Mouse (Mus musculus) adrenal gland, postnatal 36 days (tissue): ENCODE results near the gene Slit2. TPM values are rescaled to one million over a fixed set of nuclear protein-coding genes. Genes with fewer than 3 reads are reported as not detected.

ENCODE experiments used
- DNase-seq, 2 experiments: peaks; one replicate each; pipeline ENCODE4 v3.0.0; 2021; ENCODE audit warnings: mixed read lengths in 1 of 2
- total RNA-seq, 2 experiments: library from RNA; stranded (reverse); gene quantifications; 2 replicates each; pipeline ENCODE4 v1.2.3; 2021

Gene Slit2
- total RNA-seq, 2 experiments from 2014 or later: 4.4 to 30.0 TPM

DNA sequence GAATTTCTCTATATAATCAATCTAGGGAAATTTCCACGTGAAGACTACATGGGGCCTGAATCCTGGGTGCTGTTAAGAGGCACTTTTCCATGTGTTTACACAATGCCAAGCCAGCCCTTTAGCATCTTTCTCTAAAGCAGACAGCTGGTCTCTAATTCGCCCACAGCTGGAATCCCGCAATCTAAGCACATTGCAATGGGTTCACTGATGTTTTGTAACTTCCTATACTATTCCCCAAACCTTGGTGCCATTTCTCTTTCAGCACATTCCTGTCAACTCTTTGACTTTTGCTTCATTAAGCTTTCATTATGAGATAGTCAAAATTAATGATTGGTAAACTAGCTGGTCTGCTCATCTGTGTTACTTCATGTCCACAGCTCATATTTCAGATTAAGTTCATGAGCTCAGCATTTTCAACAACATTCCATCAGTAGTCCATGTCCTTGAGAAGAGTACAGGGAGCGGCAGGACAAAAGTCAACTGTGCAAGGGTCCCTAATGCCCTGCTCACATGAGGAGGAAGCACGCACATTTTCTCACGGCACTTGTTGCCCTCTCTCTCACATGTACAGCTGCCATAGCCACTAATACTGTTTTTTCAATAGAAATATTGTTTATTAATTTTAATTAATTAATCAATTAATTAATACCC is 247.6 kb downstream of the Slit2 start:
- DNase-seq: no peak

- DNase-seq: no peak
Measured at GRCm38 (mm10) chr5:48234728-48235127, 251.8 kb downstream of the Slit2 start.

DNA sequence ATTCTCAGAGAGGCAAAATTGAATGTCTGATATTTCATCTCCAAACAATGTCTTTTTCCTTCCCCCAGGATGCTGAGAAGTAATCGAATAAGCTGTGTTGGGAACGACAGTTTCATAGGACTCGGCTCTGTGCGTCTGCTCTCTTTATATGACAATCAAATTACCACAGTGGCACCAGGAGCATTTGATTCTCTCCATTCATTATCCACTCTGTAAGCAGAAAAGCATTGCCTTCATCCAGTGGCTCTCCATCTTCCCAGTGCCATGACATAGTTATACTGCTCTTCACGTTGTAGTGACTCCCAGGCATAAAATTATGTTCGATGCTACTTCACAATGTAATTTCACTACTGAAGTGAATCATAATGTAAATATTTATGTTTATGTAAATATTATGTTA is 252.3 kb downstream of the Slit2 start:
- DNase-seq: no peak

DNA sequence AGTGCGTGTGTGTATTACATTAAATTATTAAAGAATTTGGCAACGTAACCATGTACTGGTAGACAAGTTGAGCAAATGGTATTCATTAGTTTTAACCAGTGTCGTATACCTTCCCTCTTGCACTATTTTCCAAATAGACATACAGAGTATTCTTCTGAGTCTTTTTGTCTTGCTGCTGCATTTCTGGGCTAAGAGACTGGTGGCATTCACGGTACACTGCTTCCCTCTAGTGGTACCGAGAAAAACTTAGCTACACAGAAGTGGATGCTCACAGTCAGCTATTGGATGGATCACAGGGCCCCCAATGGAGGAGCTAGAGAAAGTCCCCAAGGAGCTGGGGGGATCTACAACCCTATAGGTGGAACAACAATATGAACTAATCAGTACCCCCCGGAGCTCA is 257.8 kb downstream of the Slit2 start:
- peak; percentile 10 to 20 for DNase-seq

DNA sequence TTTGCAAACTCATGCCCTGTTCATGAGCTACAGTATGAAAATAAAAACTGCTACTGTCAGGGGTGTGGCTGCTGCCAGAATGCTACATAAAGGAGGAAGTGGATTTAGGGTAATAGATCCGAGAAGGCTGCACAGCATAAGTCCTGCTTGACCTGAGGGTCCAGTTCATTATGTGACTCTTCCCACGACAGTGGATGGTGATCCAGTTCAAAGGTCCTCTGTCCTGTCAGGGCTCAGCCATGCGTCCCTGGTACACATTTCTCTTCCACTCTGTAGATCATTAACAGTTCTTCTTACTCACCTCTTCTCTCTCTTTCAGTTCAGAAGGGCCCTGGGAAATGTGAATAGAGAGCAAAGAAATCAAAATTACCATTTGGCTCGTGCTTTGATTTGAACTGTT is 265.4 kb downstream of the Slit2 start:
- no peak for DNase-seq

DNA sequence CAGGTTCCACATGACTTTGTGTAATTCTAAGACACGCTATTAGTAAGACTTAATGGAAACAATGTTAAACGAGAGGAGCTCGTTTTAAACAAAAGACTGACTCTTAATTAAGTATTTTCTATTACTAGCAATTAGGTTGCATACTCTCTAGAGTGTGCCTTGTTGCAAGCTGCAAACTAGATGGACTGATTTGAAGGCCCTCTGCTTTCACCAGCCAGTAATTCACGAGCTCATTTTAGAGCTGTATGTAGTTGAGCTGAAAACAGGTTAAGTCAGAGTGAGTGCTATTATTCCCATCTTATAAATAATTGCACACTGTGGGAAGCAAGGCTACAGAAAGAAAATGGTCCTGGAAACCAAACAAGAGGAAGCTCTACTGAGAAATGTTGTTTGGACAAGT is 294.6 kb downstream of the Slit2 start:
- no peak for DNase-seq

GRCm38 (mm10) chr5:48301186-48301585 is 318.2 kb downstream of the Slit2 start:
- DNase-seq: no peak

GRCm38 (mm10) chr5:48315057-48315602 is 332.2 kb downstream of the Slit2 start:
- DNase-seq: no peak

DNA sequence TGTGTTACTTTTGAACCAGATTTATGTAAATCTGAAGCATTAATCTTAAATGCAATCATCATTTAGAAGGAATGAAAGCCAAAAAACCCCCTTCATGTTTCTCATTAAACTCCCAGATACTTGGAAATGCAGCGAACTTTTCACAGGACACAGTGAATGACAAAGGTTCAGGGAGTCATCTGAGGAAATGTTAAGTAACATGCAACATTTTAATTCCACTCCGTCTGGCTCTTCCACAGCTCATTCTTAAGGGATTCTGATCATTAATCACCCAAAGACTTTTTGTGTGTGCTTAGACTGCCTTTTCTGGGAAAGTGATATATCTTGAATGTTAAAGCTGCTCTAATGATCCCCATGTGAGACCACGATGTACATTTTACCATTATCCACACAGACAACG is 337.7 kb downstream of the Slit2 start:
- DNase-seq: no peak

- no peak for DNase-seq
Measured at GRCm38 (mm10) chr5:48326221-48326620, 343.3 kb downstream of the Slit2 start.

DNA sequence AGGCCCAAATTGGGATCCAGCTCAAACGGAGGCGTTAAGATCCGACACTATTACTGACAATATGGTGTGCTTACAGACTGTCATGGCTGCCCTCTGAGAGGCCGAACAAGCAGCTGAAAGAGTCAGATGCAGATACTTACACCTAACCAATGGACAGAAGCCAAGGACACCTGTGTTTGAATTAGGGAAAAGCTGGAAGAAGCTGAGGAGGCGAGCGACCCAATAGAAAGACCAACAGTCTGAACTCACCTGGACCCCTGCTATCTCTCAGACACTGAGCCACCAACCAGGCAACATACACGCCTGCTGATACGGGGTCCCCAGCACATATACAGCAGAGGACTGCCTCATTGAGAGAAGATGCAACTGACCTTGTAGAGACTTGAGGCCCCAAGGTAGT is 344.7 kb downstream of the Slit2 start, which contains the start of gene 5730480H06Rik:
TSS of gene 5730480H06Rik (plus strand) at position 301 of the 400 bp plus-strand sequence.
- no peak for DNase-seq

GRCm38 (mm10) chr5:48329751-48330150 is 346.8 kb downstream of the Slit2 start:
- no peak for DNase-seq

GRCm38 (mm10) chr5:48330817-48331216 is 347.9 kb downstream of the Slit2 start:
- DNase-seq: no peak

- peak; percentile 23 to 44 for DNase-seq
Measured at GRCm38 (mm10) chr5:48331441-48331840, 348.5 kb downstream of the Slit2 start.

DNA sequence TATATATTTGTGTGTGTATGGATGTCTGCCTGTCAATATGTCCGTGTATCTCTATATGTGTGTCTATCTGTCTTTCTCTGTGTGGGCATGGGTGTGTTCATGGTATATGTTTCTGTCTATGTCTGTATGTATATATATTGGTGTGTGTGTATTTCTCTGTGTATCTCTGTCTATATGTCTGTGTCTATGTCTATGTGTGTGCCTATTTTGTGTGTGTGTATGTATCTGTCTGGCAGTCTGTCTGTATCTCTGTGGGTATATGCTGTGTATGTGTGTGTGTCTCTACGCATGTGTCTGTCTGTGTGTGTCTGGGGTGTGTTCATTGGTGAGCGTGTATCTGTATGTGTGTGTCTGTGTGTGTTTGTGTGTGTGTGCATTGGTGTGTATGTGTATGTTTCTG is 350.5 kb downstream of the Slit2 start:
- DNase-seq: no peak

GRCm38 (mm10) chr5:48333884-48334513 is 351.1 kb downstream of the Slit2 start:
- DNase-seq: peak; percentile 4 to 23

DNA sequence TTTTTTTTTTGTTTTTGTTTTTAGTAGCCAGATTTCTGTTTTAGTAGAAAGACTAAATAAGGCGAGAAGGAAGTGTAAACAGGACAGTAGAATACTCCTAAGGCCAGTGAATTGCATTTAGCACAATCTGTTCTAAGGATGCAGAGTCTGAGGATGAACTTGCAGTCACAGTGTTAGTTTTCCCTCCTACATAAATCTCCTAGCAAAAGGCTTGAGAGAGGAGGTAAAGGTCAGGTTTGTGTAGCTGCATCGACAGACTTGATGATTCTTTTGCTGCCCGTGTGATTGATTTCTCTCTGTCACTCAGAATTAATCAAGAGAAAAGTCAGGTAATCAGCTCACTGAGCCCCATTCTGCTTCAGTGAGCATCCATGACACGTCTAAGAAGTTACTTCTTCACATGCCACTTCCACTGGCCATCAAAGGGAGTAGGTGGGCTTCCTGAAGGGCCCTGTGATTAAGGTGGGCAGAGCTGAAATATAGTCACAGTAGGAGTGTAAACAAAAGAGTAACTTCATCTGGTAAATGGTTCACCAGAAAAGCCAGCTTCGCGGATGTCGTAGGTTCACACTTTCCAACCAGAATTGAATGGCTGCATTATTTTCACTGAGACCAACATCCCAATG is 358.0 kb downstream of the Slit2 start:
- no peak for DNase-seq

- DNase-seq: no peak
Measured at GRCm38 (mm10) chr5:48345095-48345982, 362.4 kb downstream of the Slit2 start.

DNA sequence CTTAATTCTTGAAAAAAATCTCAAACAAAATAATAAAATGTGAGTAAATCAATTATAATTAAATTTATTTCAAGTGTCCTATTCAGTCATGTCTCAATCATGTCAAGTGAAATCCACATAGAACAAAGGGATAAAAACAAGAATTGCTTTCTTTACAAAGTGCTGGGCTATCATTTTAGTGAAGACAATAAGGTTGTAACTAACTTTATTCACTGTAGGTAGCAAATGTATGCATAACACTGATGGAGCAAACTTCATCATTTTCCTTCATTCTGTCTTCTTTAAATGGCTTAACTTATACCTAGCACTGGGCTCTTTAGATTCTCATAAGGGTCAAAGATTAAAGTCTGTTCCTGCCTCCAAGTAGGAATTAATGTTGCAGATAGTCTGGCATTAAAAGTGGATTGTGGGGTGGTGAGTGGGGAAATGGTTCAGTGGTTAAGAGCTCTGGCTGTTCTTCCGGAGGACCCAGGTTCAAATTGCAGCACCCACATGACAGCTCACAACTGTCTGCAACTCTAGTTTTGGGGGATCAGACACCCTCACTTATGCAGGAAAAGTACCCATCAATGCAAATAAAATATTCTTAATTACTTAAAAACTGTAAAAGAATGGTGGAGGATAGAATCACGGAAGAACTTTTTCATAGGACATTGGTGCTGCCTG is 363.2 kb downstream of the Slit2 start:
- no peak for DNase-seq

GRCm38 (mm10) chr5:48349309-48349708 is 366.4 kb downstream of the Slit2 start:
- DNase-seq: no peak
